Mouse (Mus musculus): ENCODE measurements around the gene Tkt. TPM values are rescaled to one million over a fixed set of nuclear protein-coding genes. Genes with fewer than 3 reads are reported as not detected.
A peak's percentile ranks its signal among the peaks of the same experiment; 100 is the strongest.

The Tkt gene
- 233 and 254 TPM in 2 replicates for polyA plus RNA-seq (2015; fragmentation: Nextera tagmentation; extraction: Ambion mirVana)

DNA sequence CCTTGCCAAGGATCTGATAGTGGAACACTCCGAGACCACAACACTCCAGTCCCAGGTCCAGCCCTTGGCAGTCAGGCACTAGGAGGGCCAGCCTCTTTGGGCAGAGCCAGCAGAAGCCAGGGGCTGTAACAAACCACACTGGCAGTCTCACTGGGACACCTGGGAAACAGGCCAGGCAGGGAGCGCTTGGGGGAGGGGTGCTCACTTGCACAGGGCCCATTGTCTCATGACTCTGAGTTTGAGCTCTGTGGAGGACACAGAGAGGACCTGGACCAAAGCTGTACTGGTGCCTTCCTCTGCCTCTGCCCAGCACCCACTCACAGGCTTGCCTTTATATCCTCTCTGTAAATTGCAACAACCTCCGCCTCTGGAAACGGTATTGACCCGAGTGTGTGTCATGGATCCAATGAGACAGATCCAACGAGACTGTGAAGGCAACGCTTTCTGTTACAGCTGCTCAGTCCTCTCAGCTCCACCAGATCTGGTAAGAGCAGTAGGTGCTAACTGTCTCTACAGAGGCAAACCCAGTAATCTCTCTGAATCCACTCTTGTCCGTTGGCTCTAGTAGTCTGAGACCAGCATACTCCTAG, at the start of gene Tkt:
TSS of gene Tkt (plus strand) at position 229 of the 590 bp plus-strand sequence.

Small RNAs within 50 kb of the gene (microRNA-seq; reads per million reads assigned to microRNA genes)
- 6.4 reads per million, percentile 14 among the genes with 10 or more reads in this experiment for gene Mir3076

Other genes with a start within 250 kb of the Tkt start
- 8.5 and 9.7 TPM in 2 replicates for gene Dcp1a, start 68.8 kb upstream of the Tkt start, polyA plus RNA-seq (2015; fragmentation: Nextera tagmentation; extraction: Ambion mirVana)
- 9.3 and 11.6 TPM in 2 replicates for gene Cacna1d, start 56.9 kb upstream of the Tkt start, polyA plus RNA-seq (2015; fragmentation: Nextera tagmentation; extraction: Ambion mirVana)
- 30.5 and 30.9 TPM in 2 replicates for gene Prkcd, start 77.9 kb downstream of the Tkt start, polyA plus RNA-seq (2015; fragmentation: Nextera tagmentation; extraction: Ambion mirVana)
- gene Rft1, start 106.0 kb downstream of the Tkt start, polyA plus RNA-seq (2015; fragmentation: Nextera tagmentation; extraction: Ambion mirVana) = 8.2 TPM in 2 replicates
- gene Sfmbt1, start 166.5 kb downstream of the Tkt start, polyA plus RNA-seq (2015; fragmentation: Nextera tagmentation; extraction: Ambion mirVana) = 13.5 and 14.0 TPM in 2 replicates